Mouse (Mus musculus) forebrain, postnatal 0 days (tissue): ENCODE data around the gene Nr2c1. TPM values are rescaled to one million over a fixed set of nuclear protein-coding genes. Genes with fewer than 3 reads are reported as not detected.

Source experiments
- ATAC-seq: fragments of 200-750 bp; cut with Nextera tagmentation; 2 replicates; pipeline ENCODE4 v1.8.0; 2017; ENCODE audit warnings: mild to moderate bottlenecking, moderate library complexity
- DNase-seq: peaks from one replicate; pipeline ENCODE4 v3.0.0-alpha.2; 2015
- H3K27ac ChIP-seq: fragments of 300-500 bp; sonication (generic); 2 replicates; pipeline ENCODE4 v1.5.1; 2014; ENCODE audit warnings: low read depth, mild to moderate bottlenecking, antibody characterized with exemption, low read length, moderate library complexity, mixed read lengths
- H3K27me3 ChIP-seq: fragments of 300-500 bp; sonication (generic); 2 replicates; pipeline ENCODE4 v1.6.1; 2014; ENCODE audit warnings: mild to moderate bottlenecking, low read length, mixed read lengths; ENCODE audit not compliant: insufficient read depth
- H3K36me3 ChIP-seq: fragments of 300-500 bp; sonication (generic); 2 replicates; pipeline ENCODE4 v1.6.1; 2014; ENCODE audit warnings: mild to moderate bottlenecking, moderate library complexity; ENCODE audit not compliant: insufficient read depth
- H3K4me1 ChIP-seq: fragments of 300-500 bp; sonication (generic); 2 replicates; pipeline ENCODE4 v1.6.1; 2014; ENCODE audit warnings: antibody characterized with exemption; ENCODE audit not compliant: insufficient read depth
- H3K4me2 ChIP-seq: fragments of 300-500 bp; sonication (generic); 2 replicates; pipeline ENCODE4 v1.6.1; 2014; ENCODE audit warnings: low read depth, mild to moderate bottlenecking, moderate library complexity
- H3K4me3 ChIP-seq: fragments of 300-500 bp; sonication (generic); 2 replicates; pipeline ENCODE4 v1.5.1; 2014; ENCODE audit warnings: low read depth, low read length, mixed read lengths
- H3K9ac ChIP-seq: fragments of 300-500 bp; sonication (generic); 2 replicates; pipeline ENCODE4 v1.6.1; 2014; ENCODE audit warnings: mild to moderate bottlenecking
- H3K9me3 ChIP-seq: fragments of 300-500 bp; sonication (generic); 2 replicates; pipeline ENCODE4 v1.6.1; 2016; ENCODE audit warnings: low read length
- CTCF ChIP-seq: sonication (generic); IDR thresholded peaks from 2 replicates; pipeline ENCODE4 v1.5.1; 2016; ENCODE audit warnings: antibody characterized with exemption, control low read depth, low read depth
- WGBS: fragments of 180-500 bp; shearing (Covaris S2); extraction: QIAGEN DNeasy Blood & Tissue Kit; methylation state at CpG from one replicate; pipeline ENCODE4 v1.1.7; 2014; 5-methylcytosine and 5-hydroxymethylcytosine counted together
- polyA plus RNA-seq: library from polyadenylated mRNA; unstranded; fragments of >200 nt; fragmentation: Nextera tagmentation; extraction: Ambion mirVana; gene quantifications from 2 replicates; pipeline ENCODE4 v1.2.1, GENCODE M21; 2015
- total RNA-seq: library from RNA; depleted of rRNA; stranded (reverse); fragments of >200 nt; gene quantifications from 2 replicates; pipeline ENCODE4 v1.2.3, GENCODE M21; 2014

The Nr2c1 gene
- total and polyA plus RNA-seq, 2 experiments from 2014 or later, result 3.2 to 8.4 TPM

- DNase-seq, result no peak
- no peaks in the 10 kb centered on the region for H3K27me3 ChIP-seq
- H3K4me3 ChIP-seq, result no peak overlapping the region
- H3K36me3 ChIP-seq, result peaks cover 36% of the 10 kb centered on the region
- H3K4me2 ChIP-seq, result no peak overlapping the region
- 47% methylated on average over 11 of the region's 11 CpGs for WGBS
- H3K9ac ChIP-seq, result no peak overlapping the region
- no peak for TF ChIP-seq CTCF
- H3K9me3 ChIP-seq, result no peaks in the 10 kb centered on the region
- H3K4me1 ChIP-seq, result no peaks in the 10 kb centered on the region
- H3K27ac ChIP-seq, result no peak overlapping the region
- ATAC-seq, result no peak
Observed at GRCm38 (mm10) chr10:94167051-94167750, 19.4 kb downstream of the Nr2c1 start.

GRCm38 (mm10) chr10:94171440-94172130 is 23.8 kb downstream of the Nr2c1 start:
- H3K36me3 ChIP-seq, result peaks cover 30% of the 10 kb centered on the region
- ATAC-seq (no peak), DNase-seq (no peak)
- no peak for TF ChIP-seq CTCF
- H3K4me3 ChIP-seq, result no peak overlapping the region
- no peaks in the 10 kb centered on the region for H3K9me3 ChIP-seq
- no peak overlapping the region for H3K27ac ChIP-seq
- no peaks in the 10 kb centered on the region for H3K27me3 ChIP-seq
- no peak overlapping the region for H3K9ac ChIP-seq
- H3K4me2 ChIP-seq, result no peak overlapping the region
- H3K4me1 ChIP-seq, result no peaks in the 10 kb centered on the region
- 39% methylated on average over 12 of the region's 12 CpGs for WGBS

DNA sequence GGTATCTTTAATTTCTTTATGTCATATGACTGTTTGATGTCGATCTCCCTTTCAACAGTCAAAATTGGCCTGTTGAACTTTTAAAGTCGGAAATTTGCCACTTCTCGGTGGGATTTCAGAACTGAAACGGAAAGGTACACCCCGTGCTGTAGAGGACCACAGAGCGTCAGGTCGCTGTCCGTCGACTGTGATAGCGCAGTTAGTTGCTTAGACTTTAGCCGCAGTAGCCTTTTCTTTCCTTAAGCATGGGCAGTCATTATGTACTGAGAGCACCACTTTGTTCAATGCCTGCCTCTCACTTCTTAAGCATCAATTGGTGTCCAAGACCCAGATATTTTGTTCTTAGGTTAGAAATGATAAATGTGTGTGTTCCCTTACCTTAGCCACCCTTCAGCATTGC is 24.3 kb downstream of the Nr2c1 start:
- no peak for TF ChIP-seq CTCF
- DNase-seq (no peak), ATAC-seq (no peak)
- H3K4me2 ChIP-seq, result no peak overlapping the region
- no peaks in the 10 kb centered on the region for H3K4me1 ChIP-seq
- WGBS, result 32% methylated on average over 11 of the region's 11 CpGs
- no peak overlapping the region for H3K9ac ChIP-seq
- H3K4me3 ChIP-seq, result no peak overlapping the region
- H3K27me3 ChIP-seq, result no peaks in the 10 kb centered on the region
- no peaks in the 10 kb centered on the region for H3K9me3 ChIP-seq
- peaks cover 30% of the 10 kb centered on the region for H3K36me3 ChIP-seq
- no peak overlapping the region for H3K27ac ChIP-seq

- no peak overlapping the region for H3K9ac ChIP-seq
- H3K4me2 ChIP-seq, result no peak overlapping the region
- no peaks in the 10 kb centered on the region for H3K27me3 ChIP-seq
- H3K36me3 ChIP-seq, result peaks cover 30% of the 10 kb centered on the region
- no peaks in the 10 kb centered on the region for H3K9me3 ChIP-seq
- H3K4me1 ChIP-seq, result no peaks in the 10 kb centered on the region
- ATAC-seq (no peak; the same call in 1 of the 2 replicates), DNase-seq (no peak)
- H3K4me3 ChIP-seq, result no peak overlapping the region
- H3K27ac ChIP-seq, result no peak overlapping the region
- no peak for TF ChIP-seq CTCF
- WGBS, result 13% methylated on average over 6 of the region's 6 CpGs
Observed at GRCm38 (mm10) chr10:94172706-94173105, 24.9 kb downstream of the Nr2c1 start.

DNA sequence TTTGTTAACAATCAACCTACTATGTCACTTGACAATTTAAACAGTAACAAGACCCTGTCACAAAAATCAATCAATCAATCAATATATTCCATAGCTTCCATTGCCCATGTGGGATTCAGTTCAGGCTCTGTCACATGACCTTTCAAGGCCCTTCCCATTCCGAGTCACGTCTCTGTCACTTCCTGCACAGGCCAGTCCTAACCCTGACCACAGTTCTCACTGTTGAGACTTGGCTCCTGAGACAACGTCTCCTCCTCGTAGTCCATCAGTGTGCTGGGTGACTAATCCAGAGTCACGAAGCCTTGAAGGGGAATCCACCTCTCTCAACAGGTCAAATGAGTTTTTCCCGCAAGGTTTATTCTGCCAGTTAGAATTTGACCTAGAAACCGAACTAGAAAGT is 26.8 kb downstream of the Nr2c1 start:
- Histone ChIP-seq H3K36me3 (peaks cover 21% of the 10 kb centered on the region; the same call in 1 of the 2 replicates), H3K4me1 (no peaks in the 10 kb centered on the region), H3K4me3 (no peak overlapping the region), H3K9me3 (no peaks in the 10 kb centered on the region), H3K27me3 (no peaks in the 10 kb centered on the region), H3K4me2 (no peak overlapping the region), H3K27ac (no peak overlapping the region), H3K9ac (no peak overlapping the region)
- no peak for TF ChIP-seq CTCF
- ATAC-seq (no peak), DNase-seq (no peak)
- 91% methylated on average over 7 of the region's 7 CpGs for WGBS

- Histone ChIP-seq H3K36me3 (peaks cover 12% of the 10 kb centered on the region; the same call in 1 of the 2 replicates), H3K27me3 (no peaks in the 10 kb centered on the region), H3K4me3 (no peak overlapping the region), H3K4me1 (no peaks in the 10 kb centered on the region), H3K9me3 (no peaks in the 10 kb centered on the region), H3K27ac (no peak overlapping the region), H3K9ac (no peak overlapping the region), H3K4me2 (no peak overlapping the region)
- no peak for DNase-seq
- WGBS, result 26% methylated on average over 4 of the region's 4 CpGs
- no peak for TF ChIP-seq CTCF
- no peak for ATAC-seq
Observed at GRCm38 (mm10) chr10:94183199-94183598, 35.4 kb downstream of the Nr2c1 start.
